Mouse (Mus musculus) CD4-positive, CD25-positive, alpha-beta regulatory T cell, adult 4 months (primary cell): ENCODE data around the gene Glmn. TPM values are rescaled to one million over a fixed set of nuclear protein-coding genes. Genes with fewer than 3 reads are reported as not detected.

Source experiments
- ATAC-seq: one replicate; pipeline ENCODE4 v1.8.0; 2017
- polyA plus RNA-seq, 2 experiments: library from polyadenylated mRNA; unstranded; fragments of 100-300 nt; shearing (Covaris generic); gene quantifications; one replicate each; pipeline ENCODE4 v1.2.1; 2017

Glmn gene
- 10 to 100 TPM; 28.2 to 36.6 TPM for polyA plus RNA-seq

DNA sequence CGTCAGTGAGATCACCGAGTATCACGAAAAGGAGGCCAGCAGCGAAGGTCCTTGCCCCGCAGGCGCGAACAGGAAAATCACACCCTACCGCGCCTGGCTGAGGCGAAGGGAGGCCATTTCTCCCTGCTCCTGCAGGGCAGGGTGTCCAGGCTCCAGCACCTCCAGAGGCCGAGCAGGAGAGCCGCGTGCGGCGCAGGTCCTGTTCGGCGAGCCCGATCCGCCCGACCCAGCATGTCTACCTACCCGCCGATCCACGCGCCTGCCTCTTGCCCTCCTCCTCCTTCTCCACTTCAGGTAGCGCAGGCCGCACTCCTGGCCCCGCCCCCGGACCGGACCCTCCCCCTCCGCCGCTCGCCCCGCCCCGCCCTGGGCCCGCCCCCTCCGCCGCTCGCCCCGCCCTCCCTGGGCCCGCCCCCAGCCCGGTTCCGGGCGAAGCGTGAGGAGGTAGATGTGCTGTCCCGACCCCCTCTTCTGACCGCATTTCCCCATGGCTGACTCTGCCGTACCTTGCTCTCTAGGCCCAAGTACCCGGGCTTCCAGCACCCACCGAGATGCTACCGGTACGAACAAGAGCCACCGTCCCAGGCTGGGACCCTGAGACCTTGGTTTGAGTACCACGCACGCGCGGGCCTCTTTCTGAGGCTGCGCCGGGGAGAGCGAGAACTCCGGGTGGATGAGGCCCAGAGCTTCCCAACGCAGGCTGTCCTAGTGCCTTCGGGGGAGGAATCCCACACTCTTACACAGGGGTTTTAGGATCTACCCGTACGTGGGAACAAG, at the start of gene Glmn, which contains the start of gene Rpap2:
TSS of gene Glmn (minus strand) at position 588 of the 777 bp plus-strand sequence.
TSS of gene Rpap2 (plus strand) at position 73 of the 777 bp plus-strand sequence.
- peak; percentile 89 for ATAC-seq

DNA sequence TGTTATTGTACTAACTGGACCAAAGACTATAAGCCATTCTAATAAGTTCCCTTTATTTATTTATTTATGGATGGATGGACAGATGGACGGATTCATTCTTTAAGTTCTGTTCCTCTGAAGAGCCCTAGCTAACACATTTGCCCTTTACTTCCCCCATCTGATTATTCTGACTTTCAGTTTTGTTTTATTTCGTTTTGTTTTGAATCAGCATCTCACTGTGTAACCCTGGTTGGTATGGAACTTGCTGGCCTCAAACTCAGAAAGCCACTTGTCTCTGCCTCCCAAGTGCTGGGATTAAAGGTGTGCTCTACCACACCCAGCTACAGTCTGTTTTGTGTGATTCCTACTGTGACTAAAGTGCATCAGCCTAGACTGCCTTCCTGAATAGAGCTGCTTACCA, 48.2 kb upstream of the Glmn start:
- peak; percentile 60 for ATAC-seq

DNA sequence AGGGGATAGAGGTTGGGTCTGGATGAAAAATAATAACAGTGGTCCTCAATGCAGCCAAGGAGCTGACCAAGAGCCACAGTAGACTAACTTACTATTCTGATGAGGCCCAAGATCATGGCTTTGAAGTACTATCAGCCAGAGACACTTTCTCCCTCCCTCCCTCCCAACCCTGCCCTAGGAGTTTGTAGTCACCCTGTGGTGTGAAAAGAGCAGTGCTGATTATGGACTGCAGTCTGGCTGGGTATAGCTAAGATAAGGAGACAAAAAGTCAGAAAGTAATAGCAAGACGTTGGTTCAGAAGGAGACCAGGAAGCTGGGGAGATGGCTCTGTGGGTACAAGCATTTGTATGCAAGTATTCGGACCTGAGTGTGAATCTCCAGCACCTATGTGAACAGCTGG, 46.9 kb upstream of the Glmn start:
- no peak for ATAC-seq

DNA sequence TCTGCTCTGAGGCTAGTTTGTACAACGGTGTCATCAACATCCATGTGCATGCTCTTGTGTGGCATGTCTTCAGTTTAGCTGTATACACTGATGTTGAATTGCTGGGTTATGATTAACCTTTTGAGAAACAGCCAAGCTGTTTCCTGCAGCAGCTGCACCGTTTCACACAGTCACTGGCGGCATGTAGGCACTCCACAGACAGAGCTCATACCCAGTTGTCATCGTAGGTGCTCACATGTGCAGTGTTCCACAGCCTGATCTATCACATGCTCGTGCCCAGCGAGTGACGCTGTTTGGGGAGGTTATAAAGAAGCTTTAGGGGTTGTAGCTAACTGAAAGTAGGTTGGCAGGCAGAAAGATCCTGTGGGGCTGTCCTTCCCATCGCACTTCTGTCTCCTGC, 40.7 kb upstream of the Glmn start:
- no peak for ATAC-seq

DNA sequence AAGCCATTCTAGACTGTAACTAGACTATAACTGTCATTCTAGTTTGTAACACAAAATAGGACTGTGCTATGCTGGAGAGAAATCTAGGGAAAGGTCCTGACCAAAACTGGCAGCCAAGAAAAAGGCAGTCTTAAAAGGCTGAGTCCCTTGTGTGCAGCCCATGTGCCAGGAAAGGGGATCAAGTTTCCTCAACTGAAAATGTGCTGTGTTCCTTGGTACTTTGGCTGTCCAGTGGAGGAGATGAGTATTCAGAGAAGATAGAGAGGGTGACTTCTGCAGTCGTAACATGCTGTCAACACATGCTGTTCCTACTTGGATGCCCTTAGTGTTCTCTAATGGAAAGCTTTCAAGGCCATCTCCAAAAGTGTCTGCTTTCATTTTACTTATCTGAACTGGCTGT, 39.4 kb upstream of the Glmn start:
- ATAC-seq = no peak

DNA sequence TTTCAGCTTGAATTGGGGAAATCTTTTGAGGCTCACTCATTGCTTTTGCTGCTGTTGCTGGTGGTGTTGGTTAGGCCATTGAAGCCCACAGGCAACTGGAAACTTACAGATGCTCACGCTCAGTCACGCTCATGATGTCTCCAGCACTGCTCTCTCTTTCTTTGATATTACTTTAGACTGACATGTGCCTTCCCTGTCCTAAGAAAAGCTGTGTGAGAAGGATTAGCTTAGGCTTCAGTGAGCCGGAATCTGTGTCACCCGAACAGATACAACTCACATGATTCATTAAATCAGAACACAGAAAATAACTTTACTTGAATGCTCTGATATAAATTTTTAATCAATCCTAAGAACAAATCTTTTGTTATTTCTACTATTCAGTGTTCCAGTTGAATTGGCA, 36.0 kb upstream of the Glmn start:
- ATAC-seq = no peak

DNA sequence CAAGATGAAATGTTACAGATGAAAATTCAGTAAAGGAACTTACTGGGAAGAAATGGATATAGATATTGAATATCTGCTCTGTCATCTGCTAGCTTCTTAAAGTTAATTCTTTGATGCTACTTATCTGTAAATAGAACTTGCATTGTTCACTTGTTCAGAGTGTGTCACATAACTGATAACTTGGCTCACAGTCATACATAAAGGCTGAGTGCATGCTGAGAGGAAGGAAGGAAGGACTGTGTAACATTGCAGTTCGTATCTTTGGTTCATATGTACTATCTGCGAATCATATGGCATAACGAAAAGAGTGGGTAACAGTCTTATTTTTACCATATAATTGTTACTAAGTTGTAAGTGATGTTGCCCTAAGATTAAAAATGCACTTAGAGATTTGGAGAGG, 23.6 kb upstream of the Glmn start:
- no peak for ATAC-seq

DNA sequence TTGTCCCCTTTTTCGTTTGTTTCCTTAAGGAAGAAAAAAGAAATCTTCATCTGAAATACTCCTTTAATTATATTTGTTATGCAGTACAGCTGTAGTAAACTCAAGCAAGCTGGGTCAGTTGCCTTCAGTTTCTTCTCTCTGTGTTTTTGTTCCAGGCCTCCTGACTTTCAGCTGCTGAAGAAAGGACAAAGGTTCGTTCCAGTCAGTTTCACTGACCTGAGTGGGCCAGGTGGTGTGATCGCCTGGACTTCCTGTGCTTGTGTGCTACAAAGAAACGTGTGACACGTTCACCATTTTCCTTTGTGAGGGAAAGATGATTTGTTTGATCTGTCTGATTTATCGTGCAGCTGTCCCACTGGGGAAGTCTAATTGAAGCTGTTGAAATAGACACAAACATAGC, 20.3 kb upstream of the Glmn start:
- no peak for ATAC-seq

DNA sequence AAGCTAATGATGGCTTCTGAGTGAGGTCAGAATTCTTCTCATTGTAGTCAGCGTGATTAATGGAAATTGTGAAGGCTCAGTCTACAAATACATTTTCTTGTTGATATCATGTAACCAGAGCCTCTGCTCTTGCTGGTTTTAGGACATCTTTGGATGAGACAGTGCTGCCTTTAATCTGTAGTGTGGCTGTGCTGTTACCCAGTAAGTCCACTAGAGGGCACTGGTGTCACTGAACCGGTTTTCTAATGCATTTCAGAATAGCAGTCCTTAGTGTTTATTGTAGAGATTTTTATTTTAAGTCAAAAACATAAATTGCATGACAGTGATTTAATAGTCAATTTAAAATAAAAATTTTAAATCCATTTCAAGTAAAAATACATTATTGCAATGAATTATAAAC, 13.5 kb upstream of the Glmn start:
- ATAC-seq = peak; percentile 93

DNA sequence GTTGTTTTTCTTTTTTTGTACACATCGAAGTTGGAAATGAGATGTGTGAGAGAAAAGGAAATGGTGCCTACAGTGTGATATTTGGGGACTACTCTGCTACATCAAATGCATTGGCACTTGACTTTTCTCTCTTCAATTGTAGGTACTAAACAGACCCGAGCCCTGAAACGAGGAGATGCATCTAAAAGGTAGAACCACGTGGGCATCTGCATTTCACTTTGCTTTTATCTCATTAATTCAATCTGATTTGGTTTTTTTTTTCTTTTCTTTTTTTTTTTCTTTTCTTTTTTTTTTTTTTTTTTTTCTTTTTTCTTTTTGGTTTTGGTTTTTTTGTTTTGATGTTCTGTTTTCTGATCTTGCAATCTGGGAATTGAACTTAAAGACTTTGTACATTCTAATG, 692 bp upstream of the Glmn start:
- ATAC-seq = peak; percentile 13

DNA sequence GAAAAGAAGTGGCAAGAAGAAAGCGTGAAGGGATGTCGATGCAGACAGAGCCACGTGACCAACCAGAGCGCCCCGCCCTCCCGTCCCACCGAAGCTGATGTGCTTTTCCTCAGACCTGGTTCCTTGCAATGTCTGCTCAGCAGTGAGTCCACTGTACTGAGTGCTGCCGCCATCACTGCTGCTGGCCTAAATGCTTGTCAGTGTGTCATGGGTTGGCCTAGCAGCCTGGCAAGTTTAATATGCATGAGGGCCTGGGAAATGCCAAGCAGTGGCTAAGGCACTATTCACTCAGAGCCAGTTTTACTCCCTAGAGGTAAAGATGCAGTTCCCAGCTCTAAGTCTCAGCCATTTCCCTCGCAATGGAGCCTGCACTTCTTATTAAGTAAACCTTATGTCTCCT, 28.5 kb downstream of the Glmn start:
- ATAC-seq = no peak

DNA sequence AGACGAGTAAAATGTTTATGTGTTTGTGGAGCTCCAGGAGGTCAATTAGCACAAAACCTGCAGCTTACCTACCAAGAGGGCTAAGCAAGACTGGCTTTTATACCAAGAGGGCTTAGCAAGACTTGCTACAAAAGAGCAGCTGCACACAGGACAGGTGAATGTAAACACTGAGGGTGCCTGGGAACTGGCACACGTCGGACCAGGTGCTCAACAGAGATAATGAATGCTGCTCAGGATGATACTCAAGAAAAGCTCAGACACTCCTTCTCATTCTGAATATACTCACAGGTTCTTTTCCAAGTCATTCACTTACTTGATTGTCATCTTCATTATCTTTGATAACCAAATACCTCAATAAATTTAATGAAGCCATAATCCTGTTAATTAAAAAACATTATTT, 40.7 kb downstream of the Glmn start:
- no peak for ATAC-seq

DNA sequence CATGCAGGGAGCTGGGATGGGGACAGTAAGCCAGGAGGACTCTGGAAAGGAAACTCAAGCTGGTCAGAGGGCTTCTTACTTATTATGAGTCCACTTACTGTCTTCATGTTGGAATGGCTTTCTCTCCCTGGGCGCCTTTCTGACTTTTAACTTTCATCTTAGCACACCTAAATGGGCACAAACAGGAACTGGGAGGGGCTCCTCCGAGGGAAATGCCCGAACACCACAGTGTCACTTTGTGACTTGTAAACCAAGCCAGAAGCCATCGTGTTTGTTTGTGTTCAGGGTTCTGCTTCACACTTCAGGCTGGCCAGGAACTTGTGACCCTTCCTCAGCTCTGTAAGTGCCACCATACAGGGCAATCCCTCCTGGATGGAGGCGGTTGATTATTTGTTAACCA, 43.4 kb downstream of the Glmn start:
- peak; percentile 84 for ATAC-seq

DNA sequence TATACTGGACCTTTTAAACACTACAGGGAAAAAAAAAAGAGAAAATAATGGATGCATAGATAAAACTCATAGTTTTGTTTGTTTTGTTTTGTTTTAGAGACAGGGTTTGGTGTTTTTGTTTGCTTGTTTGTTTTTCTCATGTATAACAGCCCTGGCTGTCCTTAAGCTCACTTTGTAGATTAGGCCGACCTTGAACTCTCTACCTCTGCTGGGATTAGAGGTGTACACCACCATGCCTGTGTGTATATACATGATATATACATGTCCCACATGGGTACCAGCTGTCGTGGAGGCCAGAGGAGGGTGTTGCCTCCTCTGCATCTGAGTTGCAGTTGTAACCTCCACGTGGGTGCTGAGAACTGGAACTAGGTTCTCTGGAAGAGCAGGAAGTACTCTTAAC, 49.2 kb downstream of the Glmn start:
- ATAC-seq = no peak

DNA sequence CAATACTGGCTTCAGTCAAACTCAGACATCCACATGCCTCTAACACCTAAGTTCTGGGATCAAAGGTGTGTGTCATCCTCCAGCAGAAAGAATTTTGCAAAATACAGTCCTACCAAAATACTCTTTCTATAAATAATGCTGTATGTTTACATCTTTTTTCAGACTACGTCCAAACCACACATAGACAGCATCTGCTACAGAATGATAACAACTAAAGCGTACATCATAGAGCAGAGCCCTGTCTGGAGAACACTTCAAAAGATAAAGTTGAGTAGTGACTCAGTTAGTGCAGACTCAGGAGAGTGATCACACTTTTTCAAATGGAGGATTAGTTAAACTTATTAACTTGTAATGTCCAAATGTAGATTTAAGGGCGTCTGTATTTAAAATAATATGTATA, 49.7 kb downstream of the Glmn start:
- ATAC-seq = no peak

DNA sequence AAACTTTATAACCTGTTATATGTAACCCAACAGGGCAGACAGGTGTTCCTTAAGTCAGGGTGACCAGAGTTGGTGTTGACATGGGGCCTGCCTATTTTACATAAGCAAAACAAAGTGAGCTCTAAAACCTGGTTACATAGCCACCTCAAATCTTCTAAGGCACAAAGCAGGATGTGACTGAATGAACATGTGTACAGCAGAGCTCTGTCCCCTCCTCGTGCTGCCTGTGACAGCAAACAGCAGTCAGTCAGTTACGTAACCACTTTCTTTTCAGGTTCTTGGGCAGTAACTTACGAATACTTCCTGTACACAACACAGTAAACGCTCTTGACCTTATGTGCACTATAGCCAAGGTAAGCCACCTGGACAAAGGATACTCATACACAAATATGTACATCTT, 51.8 kb downstream of the Glmn start:
- ATAC-seq = peak; percentile 97

DNA sequence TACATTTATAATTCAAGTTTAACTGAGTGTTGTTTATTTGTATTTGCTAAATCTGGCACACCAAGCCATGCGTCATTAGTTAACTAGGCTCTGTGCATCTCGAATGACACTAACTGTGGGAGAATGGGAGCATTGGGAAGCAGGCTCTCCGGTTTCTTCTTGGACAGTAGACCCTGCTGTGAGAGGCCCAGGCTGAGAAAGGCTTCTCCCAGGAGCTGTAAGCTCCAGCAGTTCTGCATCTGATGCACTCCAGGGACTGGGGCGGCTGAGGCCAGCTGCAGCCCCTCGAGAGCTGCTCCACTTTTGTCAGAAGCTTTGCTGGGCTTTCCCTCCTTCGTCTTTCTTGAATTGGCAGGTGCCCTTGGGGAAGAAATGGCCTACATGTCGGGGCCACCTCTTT, 56.0 kb downstream of the Glmn start:
- ATAC-seq = no peak

DNA sequence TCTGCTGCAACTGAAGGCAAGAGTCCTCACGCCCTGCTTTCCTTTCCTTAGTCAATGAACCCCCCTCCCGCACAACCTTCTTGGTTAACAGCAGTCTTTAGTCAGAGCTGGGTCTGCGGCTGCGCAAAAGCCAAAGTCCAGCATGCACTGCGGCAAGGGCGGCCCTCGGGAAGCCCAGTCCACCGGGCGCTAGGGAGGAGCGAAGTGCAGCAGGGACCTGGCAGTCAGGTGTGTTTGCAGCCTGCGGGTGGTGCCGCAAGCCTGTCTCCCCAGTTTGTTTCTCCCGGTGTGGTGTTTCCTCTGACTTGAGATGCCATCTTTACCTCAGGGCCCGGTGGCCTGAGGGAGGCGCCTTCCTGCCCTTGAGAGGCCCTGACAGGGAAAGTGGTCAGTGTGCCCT, 63.1 kb downstream of the Glmn start, which contains the start of gene 1700028K03Rik:
TSS of gene 1700028K03Rik (plus strand) at position 129 of the 400 bp plus-strand sequence.
- ATAC-seq = no peak

DNA sequence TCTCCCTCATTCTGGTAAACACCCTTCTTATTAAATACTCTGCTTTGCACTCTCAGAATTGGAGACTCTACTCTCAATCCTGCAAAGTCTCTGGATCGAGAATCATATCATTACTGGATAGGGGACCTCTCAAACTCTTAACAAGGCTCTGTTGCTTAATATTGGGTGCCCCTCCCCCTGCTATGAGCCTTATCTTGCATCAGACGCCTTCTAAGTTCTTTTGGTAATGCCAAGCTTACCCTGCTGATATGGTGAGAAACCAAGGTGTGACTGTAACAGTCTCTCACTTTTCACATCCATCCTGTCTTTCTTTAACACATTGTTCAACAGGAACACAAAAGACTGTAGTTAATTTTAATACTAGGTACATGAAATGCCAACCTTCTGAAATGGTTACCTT, 64.1 kb downstream of the Glmn start:
- no peak for ATAC-seq

DNA sequence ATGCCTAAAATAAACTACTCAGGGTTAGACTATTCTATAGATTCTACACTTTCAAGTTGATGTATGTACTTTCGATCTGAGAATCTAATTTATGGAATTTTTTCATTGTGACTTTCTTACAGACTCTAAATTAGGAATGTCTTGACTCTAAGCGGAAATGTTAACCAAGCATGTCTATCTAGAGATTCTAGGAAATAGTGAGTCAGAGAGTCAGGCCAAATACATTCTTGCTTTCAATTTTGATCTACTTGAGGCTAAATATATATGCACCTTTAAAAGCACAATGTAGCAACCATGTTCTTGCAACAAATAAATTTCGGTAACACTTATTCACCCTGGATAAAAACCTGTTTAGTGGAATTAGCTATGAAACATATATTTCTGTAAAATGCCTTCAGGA, 68.8 kb downstream of the Glmn start:
- ATAC-seq = peak; percentile 81

DNA sequence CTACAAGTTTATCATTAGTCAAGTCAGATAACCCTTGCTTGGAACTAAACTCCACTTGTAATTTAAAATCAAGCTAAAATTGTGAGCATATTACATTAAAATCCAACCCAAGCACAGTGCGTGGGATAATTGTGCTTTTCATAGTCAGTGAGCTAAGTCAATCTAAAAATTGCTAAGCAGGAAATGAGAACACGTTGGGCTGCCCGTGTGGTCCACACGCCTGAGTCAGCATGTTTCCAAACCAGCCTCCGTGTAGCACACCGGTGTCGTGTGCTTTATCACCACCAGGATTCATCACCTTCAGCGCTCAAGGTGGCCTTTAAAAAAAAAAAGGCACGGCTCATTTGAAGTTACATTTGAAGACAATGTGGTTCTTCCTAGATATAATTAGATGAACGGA, 73.4 kb downstream of the Glmn start:
- peak; percentile 88 for ATAC-seq

DNA sequence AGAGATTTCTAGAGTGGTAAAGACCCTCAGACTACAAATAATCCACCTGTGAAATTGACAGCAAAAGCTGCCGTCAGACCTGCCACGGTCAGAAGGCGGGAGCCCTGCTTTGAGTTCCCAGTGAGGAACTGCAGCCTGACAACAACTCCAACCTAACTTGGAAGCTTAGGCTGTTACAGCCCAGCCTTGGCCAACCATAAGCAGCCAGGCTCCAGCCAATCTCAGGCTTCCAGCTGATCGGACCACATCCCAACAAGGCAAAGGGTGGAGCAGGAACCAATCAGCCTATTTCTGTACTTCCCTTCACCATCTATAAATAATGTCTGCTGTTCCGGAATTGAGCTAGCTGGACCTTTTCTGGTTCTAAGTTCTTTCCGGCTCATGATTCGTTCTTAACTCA, 75.8 kb downstream of the Glmn start:
- ATAC-seq = no peak

DNA sequence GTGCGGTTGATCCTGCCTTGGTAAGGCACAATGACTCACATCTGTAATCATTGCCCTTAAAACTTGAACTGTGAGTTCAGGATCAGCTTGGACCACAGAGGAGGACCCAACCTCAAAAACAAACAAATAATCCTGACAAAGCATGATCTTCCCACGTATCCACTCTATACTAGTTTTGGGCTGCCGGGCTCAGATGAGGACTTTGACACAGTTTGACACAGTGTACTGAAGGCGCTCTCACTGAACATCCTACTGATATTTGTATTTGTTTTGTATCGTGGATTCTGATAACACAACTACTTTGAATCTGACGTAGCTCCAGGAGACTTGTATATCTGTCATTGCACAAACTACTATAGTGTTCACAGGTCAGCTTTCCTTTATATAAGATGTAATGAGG, 76.3 kb downstream of the Glmn start:
- ATAC-seq = no peak

DNA sequence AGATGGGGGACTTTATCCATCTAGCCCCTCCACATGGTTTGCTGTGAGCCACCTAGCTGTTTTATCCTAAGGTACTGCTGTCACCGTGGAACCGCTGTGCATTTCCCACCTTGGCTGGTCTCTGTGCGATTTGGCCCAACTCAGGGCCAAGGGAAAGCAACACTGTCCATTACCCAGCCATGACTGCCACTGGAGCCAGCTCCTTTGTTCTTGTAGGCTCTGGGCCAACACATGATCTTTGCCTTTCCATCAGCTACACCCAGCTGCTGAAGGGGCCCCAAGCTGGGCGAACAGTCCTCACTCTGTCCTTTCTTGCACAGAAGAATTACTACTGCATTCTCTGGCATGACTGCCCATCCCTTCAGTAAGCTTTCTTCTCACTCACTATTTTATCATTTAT, 79.1 kb downstream of the Glmn start:
- ATAC-seq = no peak

DNA sequence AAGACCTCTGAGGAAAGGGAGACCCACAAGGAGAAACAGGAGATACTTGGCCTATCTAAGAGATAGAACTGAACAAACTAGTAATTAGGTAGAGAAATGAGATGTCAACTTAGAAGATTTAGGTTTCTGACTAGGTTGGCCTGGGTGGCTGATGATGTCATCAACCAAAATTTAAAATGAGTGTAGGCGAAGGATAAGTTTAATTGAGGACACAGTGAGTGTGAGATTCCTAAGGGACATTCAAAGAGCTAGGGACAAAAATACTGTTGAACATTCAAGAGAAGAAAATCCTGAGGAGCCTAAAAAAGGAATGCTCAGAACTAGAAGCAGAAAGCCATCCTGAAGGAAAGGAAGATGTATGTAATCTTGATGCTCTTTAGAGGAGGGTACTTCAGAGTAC, 81.6 kb downstream of the Glmn start:
- ATAC-seq = no peak
